Mouse (Mus musculus): Measurements from ENCODE around the gene BC037034. TPM values are rescaled to one million over a fixed set of nuclear protein-coding genes. Genes with fewer than 3 reads are reported as not detected.

BC037034 gene
- 3.7 and 3.9 TPM in 2 replicates for polyA plus RNA-seq (2015; fragmentation: Nextera tagmentation; extraction: Ambion mirVana)

DNA sequence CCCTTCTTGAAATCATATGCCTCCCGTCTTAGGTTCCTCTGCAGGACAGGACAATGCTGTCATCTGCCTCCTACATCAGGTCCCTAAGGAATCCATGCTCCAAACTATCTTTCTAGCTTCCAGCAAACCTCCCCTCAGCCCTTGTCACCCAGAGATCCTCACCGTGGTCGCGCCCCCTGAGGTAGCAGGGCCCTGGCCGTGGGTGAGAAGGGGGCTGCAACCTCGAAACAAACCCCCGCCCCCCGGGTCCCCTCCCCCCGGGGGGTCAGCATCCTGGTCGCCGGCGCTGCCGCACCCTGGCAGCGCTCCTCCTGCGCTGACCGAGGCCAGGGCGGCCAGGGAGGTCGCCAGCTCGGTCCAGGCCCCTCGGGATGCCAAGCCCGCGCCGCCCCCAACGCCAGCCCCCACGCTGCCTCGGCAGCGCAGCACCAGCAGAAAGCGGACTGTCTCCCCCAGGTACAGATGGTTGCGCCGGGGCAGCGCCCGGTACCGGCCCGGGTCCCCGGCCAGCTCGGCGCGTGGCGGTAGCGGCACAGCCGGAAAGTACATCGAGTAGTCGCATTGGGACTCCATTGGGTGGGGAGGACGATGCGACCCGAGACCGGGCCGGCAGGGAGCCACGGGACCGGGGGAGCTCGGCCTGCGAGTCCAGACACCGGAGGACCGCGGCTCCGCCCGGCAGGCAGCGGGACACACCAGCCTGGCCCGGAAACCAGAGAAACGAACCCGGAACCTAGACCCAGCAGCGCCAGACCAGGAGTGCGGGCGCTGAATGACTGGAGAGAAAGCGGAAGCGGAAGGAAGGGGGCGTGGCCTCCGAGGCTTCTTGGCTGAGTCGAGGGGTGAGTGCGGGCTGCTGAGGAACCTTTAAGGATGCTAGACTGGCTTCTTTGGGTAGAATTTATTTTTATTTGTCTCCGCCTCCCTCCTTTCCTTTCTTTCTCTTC is at the start of gene BC037034:
TSS of gene BC037034 (minus strand) at position 774 of the 947 bp plus-strand sequence.
- Histone ChIP-seq H3K27ac (ENCODE audit: low read length) (peak within 1 kb of the TSS; percentile 80), H3K4me3 (ENCODE audit: low read length) (peak within 1 kb of the TSS; percentile 86), H3K36me3 (ENCODE audit: control insufficient read depth, insufficient read depth, low read length) (peaks cover 22% of the 10 kb centered on the region), H3K9ac (ENCODE audit: low read depth, low read length) (peak within 1 kb of the TSS; percentile 89), H3K4me1 (ENCODE audit: control insufficient read depth, insufficient read depth, low read length) (peaks cover 19% of the 10 kb centered on the region), H3K4me2 (ENCODE audit: low read depth, low read length) (peak within 1 kb of the TSS; percentile 99), H3K27me3 (replicated peaks; ENCODE audit: control insufficient read depth, insufficient read depth, low read length) (no peaks in the 10 kb centered on the region), H3K9me3 (ENCODE audit: control insufficient read depth, low read length) (no peaks in the 10 kb centered on the region)
- under 1% methylated on average over 71 of the region's 71 CpGs for WGBS
- peak; percentile 92 for ATAC-seq

DNA sequence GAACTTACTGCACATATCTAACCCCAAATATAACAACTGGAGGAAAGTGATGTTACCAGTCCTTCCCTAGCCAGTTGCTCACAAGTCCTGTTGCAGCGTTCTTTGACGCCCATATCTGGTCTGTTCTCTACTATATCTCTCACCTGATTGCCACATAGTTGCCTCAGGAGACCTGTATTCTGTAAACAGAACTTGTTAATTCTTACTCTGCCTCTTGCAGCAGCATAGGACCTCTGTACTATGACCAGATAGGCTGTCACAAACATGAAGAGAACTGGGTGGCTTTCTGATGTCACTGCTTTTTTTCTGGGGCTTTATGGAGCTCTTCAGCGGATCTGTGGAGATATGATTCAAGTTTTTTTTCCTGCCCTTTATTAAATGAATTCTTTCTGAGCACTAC is 49.0 kb upstream of the BC037034 start:
- no peak for ATAC-seq
- H3K9ac ChIP-seq (ENCODE audit: low read depth, low read length) = no peak overlapping the region
- H3K9me3 ChIP-seq (ENCODE audit: control insufficient read depth, low read length) = no peaks in the 10 kb centered on the region

DNA sequence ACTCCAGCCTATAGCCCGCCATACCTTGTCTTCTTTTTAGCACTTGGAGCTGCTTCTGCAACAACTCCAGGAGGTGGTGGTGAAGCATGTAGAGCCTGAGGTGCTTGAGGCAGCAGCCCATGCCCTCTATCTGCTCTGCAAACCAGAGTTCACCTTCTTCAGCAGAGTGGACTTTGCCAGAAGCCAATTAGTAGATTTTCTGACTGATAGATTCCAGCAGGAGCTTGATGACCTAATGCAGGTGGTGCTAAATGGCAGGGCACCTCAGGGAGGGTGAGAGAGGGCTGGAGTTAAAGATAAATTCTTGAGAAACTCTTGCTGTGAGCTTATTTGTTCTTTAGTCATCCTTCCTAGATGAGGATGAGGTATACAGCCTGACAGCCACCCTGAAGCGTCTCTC is 35.8 kb upstream of the BC037034 start:
- WGBS = 83% methylated on average over 2 of the region's 2 CpGs

More for the DNA sequence above, 49.0 kb upstream of the BC037034 start:
- Histone ChIP-seq H3K4me3 (ENCODE audit: low read length) (no peak overlapping the region), H3K4me2 (ENCODE audit: low read depth, low read length) (no peak overlapping the region), H3K4me1 (ENCODE audit: control insufficient read depth, insufficient read depth, low read length) (no peaks in the 10 kb centered on the region), H3K27me3 (replicated peaks; ENCODE audit: control insufficient read depth, insufficient read depth, low read length) (no peaks in the 10 kb centered on the region), H3K27ac (ENCODE audit: low read length) (no peak overlapping the region), H3K36me3 (ENCODE audit: control insufficient read depth, insufficient read depth, low read length) (no peaks in the 10 kb centered on the region)
- 82% methylated on average over 3 of the region's 3 CpGs for WGBS

DNA sequence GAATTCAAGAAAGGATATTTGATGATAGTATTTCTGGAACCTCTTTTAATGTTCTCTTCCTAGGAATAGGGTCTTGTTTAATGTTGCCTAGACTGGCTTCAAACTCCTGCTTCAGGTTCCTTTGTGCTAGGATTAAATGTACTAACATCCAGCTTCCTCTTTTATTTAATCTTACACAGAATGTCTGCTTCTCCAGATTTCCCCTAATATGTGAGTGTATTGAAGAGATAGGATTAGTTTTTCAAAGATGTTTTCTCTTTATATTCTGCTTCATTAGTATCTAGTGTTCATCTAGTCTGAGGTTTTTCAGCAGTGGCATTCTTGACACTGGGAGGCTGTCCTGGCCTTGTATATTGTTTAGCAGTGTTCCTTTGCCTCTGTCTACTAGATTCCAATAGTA is 30.3 kb upstream of the BC037034 start:
- Histone ChIP-seq H3K4me3 (ENCODE audit: low read length) (no peak overlapping the region), H3K4me2 (ENCODE audit: low read depth, low read length) (no peak overlapping the region), H3K4me1 (ENCODE audit: control insufficient read depth, insufficient read depth, low read length) (no peaks in the 10 kb centered on the region), H3K36me3 (ENCODE audit: control insufficient read depth, insufficient read depth, low read length) (no peaks in the 10 kb centered on the region), H3K27me3 (replicated peaks; ENCODE audit: control insufficient read depth, insufficient read depth, low read length) (no peaks in the 10 kb centered on the region), H3K9ac (ENCODE audit: low read depth, low read length) (no peak overlapping the region), H3K27ac (ENCODE audit: low read length) (no peak overlapping the region), H3K9me3 (ENCODE audit: control insufficient read depth, low read length) (no peaks in the 10 kb centered on the region)
- no peak for ATAC-seq

More for the DNA sequence above, 35.8 kb upstream of the BC037034 start:
- ATAC-seq = peak; percentile 82
- Histone ChIP-seq H3K9me3 (ENCODE audit: control insufficient read depth, low read length) (no peaks in the 10 kb centered on the region), H3K27me3 (replicated peaks; ENCODE audit: control insufficient read depth, insufficient read depth, low read length) (no peaks in the 10 kb centered on the region), H3K9ac (ENCODE audit: low read depth, low read length) (no peak overlapping the region), H3K27ac (ENCODE audit: low read length) (no peak overlapping the region), H3K4me1 (ENCODE audit: control insufficient read depth, insufficient read depth, low read length) (no peaks in the 10 kb centered on the region), H3K4me3 (ENCODE audit: low read length) (no peak overlapping the region), H3K4me2 (ENCODE audit: low read depth, low read length) (no peak overlapping the region), H3K36me3 (ENCODE audit: control insufficient read depth, insufficient read depth, low read length) (no peaks in the 10 kb centered on the region)

GRCm38 (mm10) chr5:138291638-138292037 is 27.8 kb upstream of the BC037034 start:
- Histone ChIP-seq H3K4me3 (ENCODE audit: low read length) (no peak overlapping the region), H3K27me3 (replicated peaks; ENCODE audit: control insufficient read depth, insufficient read depth, low read length) (no peaks in the 10 kb centered on the region), H3K4me2 (ENCODE audit: low read depth, low read length) (no peak overlapping the region), H3K27ac (ENCODE audit: low read length) (no peak overlapping the region), H3K36me3 (ENCODE audit: control insufficient read depth, insufficient read depth, low read length) (no peaks in the 10 kb centered on the region), H3K4me1 (ENCODE audit: control insufficient read depth, insufficient read depth, low read length) (no peaks in the 10 kb centered on the region), H3K9me3 (ENCODE audit: control insufficient read depth, low read length) (no peaks in the 10 kb centered on the region), H3K9ac (ENCODE audit: low read depth, low read length) (no peak overlapping the region)
- WGBS = 66% methylated on average over 1 of the region's 1 CpGs
- peak; percentile 50; the same call in 1 of the 2 replicates for ATAC-seq

DNA sequence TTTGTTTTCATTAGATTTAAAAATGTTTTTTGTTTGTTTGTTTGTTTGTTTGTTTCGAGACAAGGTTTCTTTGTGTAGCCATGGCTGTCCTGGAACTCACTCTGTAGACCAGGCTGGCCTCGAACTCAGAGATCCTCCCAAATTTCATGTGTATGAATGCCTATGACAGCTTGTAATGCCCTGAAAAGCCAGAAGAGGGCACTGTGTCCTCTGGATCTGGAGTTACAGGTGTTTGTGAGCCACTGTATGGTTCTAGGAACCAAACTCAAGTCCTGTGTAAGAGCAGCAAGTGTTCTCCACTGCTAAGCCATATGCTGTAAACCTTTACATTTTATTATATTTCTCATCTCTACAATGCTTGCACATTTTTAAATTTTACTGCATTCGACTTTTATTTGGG is 24.0 kb upstream of the BC037034 start:
- no peaks in the 10 kb centered on the region for H3K4me1 ChIP-seq (ENCODE audit: control insufficient read depth, insufficient read depth, low read length)
- no peaks in the 10 kb centered on the region for H3K9me3 ChIP-seq (ENCODE audit: control insufficient read depth, low read length)
- no peak overlapping the region for H3K4me3 ChIP-seq (ENCODE audit: low read length)
- WGBS = 72% methylated on average over 3 of the region's 3 CpGs
- no peak overlapping the region for H3K4me2 ChIP-seq (ENCODE audit: low read depth, low read length)
- H3K27ac ChIP-seq (ENCODE audit: low read length) = no peak overlapping the region
- no peak overlapping the region for H3K9ac ChIP-seq (ENCODE audit: low read depth, low read length)
- no peaks in the 10 kb centered on the region for H3K27me3 ChIP-seq (replicated peaks; ENCODE audit: control insufficient read depth, insufficient read depth, low read length)
- no peak for ATAC-seq
- H3K36me3 ChIP-seq (ENCODE audit: control insufficient read depth, insufficient read depth, low read length) = no peaks in the 10 kb centered on the region

GRCm38 (mm10) chr5:138283540-138283939 is 19.7 kb upstream of the BC037034 start:
- 0 out of 2 replicates have a peak, but pooled peaks cover 3% of the 10 kb centered on the region for H3K4me1 ChIP-seq (ENCODE audit: control insufficient read depth, insufficient read depth, low read length)
- H3K9me3 ChIP-seq (ENCODE audit: control insufficient read depth, low read length) = peaks cover 9% of the 10 kb centered on the region
- WGBS = 76% methylated on average over 1 of the region's 1 CpGs
- H3K4me3 ChIP-seq (ENCODE audit: low read length) = no peak overlapping the region
- no peak for ATAC-seq
- H3K27me3 ChIP-seq (replicated peaks; ENCODE audit: control insufficient read depth, insufficient read depth, low read length) = no peaks in the 10 kb centered on the region
- no peak overlapping the region for H3K4me2 ChIP-seq (ENCODE audit: low read depth, low read length)
- H3K36me3 ChIP-seq (ENCODE audit: control insufficient read depth, insufficient read depth, low read length) = no peaks in the 10 kb centered on the region
- H3K9ac ChIP-seq (ENCODE audit: low read depth, low read length) = no peak overlapping the region
- H3K27ac ChIP-seq (ENCODE audit: low read length) = no peak overlapping the region

- H3K36me3 ChIP-seq (ENCODE audit: control insufficient read depth, insufficient read depth, low read length) = no peaks in the 10 kb centered on the region
- 77% methylated on average over 2 of the region's 2 CpGs for WGBS
- no peak overlapping the region for H3K9ac ChIP-seq (ENCODE audit: low read depth, low read length)
- H3K9me3 ChIP-seq (ENCODE audit: control insufficient read depth, low read length) = peaks cover 9% of the 10 kb centered on the region
- H3K4me1 ChIP-seq (ENCODE audit: control insufficient read depth, insufficient read depth, low read length) = 0 out of 2 replicates have a peak, but pooled peaks cover 3% of the 10 kb centered on the region
- no peak overlapping the region for H3K4me2 ChIP-seq (ENCODE audit: low read depth, low read length)
- no peak overlapping the region for H3K27ac ChIP-seq (ENCODE audit: low read length)
- H3K4me3 ChIP-seq (ENCODE audit: low read length) = no peak overlapping the region
- ATAC-seq = no peak
- no peaks in the 10 kb centered on the region for H3K27me3 ChIP-seq (replicated peaks; ENCODE audit: control insufficient read depth, insufficient read depth, low read length)
Measured at GRCm38 (mm10) chr5:138281798-138282197, 18.0 kb upstream of the BC037034 start.

DNA sequence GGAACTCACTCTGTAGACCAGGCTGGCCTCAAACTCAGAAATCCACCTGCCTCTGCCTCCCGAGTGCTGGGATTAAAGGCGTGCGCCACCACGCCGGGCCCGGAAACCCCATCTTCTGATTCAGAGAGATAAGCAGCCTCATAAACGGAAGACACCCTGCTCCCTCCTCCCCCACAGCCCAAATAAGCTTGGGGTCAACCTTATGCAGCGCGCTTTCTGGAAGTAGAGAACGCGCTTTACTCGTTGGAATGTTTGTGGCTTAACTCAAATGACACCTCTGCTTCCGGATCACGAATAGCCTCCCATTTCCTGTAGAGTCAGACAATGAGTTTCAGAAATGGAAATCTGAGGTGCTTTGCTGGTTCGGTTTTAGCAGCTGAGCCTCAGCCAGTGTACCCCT is 17.0 kb upstream of the BC037034 start:
- WGBS = 90% methylated on average over 15 of the region's 15 CpGs
- H3K4me2 ChIP-seq (ENCODE audit: low read depth, low read length) = no peak overlapping the region
- H3K4me3 ChIP-seq (ENCODE audit: low read length) = no peak overlapping the region
- no peaks in the 10 kb centered on the region for H3K27me3 ChIP-seq (replicated peaks; ENCODE audit: control insufficient read depth, insufficient read depth, low read length)
- no peak overlapping the region for H3K27ac ChIP-seq (ENCODE audit: low read length)
- H3K9ac ChIP-seq (ENCODE audit: low read depth, low read length) = no peak overlapping the region
- H3K4me1 ChIP-seq (ENCODE audit: control insufficient read depth, insufficient read depth, low read length) = peaks cover 6% of the 10 kb centered on the region
- no peak for ATAC-seq
- peaks cover 9% of the 10 kb centered on the region for H3K9me3 ChIP-seq (ENCODE audit: control insufficient read depth, low read length)
- H3K36me3 ChIP-seq (ENCODE audit: control insufficient read depth, insufficient read depth, low read length) = no peaks in the 10 kb centered on the region
